Mouse (Mus musculus): ENCODE measurements around the gene Gcgr.
A peak's percentile ranks its signal among the peaks of the same experiment; 100 is the strongest.

DNA sequence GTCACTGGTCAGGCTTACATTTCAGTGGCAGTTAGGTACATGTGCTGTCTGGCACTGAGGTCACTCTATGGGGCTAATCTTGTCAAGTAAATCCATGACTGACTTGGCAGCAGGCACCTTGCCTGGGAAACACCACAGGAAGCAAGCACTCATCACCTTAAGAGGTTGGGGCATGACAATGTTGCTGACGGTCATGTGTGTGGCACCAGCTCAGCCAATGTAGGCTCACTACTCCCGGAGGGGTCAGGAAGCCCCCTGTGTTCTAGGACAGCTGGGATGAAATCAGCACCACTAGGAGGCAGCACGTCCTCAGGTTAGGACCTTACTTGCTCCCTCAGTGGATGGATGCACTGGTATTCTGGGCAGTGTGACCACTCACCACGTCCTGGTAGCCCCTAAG, 11.4 kb downstream of the Gcgr start:
- TF ChIP-seq CTCF (IDR thresholded peaks at IDR 0.05; ENCODE audit: low read depth) (peak; percentile 67), EP300 (optimal IDR thresholded peaks at IDR 0.05) (no peak)
